Mouse (Mus musculus): Measurements from ENCODE around the gene Arl6ip5.

Gene Arl6ip5

DNA sequence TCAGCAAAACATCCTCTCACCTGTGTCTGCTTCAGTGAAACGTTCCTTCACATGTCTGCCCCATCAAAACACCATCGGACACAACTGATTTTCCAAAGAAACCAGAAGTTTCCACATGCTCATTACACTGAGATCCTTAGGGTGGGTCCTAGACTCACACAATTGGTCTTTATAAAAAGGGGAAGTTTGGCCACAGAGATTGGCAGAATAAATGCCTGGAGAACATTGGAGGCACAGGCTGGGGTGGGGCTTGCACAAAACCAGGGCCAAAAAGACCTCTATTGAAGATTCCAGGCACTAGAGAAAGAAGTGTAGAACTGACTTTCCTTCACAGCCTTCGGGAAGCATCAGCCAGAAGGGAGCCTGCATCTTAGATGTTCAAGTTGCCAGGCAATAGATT is 63.3 kb downstream of the Arl6ip5 start:
- DNase-seq = no peak

DNA sequence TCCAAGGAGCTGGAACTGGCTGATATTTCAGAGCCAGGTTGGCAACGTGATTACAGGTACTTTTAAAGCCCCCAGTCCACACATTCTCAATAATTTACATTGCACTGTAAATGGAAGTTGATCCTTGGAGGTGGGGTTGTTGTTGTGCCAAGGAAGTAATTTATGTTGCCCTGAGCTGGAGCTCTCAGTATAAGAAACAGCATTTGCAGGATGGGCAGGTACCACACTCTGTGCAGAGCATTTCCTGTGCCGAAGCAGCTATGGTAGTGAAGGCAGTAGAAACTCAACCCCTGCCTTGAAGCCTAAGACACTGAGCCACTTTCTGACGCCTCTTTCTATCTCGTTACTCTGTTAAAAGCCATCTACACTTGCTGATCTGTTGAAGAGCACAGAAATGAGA is 65.3 kb downstream of the Arl6ip5 start:
- DNase-seq = no peak

DNA sequence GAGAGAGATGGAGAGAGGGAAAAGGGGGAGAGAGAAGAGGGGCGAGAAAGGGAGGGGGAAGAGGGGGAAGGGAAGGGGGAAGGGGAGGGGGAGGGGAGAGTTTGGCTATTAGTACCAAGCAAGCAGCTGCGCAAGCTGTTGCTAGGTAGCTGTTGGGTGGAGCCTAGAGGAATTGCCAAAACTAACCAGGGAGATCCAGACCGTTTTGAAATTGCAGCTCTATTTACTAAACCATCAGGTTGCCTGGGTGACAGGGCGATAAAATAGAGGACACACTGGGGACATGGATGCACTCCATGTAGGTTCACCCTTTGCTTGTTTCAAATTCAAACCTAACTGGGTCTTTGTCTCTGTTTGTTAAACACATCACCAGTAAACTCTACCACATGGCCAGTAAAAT is 65.9 kb downstream of the Arl6ip5 start:
- DNase-seq = no peak

DNA sequence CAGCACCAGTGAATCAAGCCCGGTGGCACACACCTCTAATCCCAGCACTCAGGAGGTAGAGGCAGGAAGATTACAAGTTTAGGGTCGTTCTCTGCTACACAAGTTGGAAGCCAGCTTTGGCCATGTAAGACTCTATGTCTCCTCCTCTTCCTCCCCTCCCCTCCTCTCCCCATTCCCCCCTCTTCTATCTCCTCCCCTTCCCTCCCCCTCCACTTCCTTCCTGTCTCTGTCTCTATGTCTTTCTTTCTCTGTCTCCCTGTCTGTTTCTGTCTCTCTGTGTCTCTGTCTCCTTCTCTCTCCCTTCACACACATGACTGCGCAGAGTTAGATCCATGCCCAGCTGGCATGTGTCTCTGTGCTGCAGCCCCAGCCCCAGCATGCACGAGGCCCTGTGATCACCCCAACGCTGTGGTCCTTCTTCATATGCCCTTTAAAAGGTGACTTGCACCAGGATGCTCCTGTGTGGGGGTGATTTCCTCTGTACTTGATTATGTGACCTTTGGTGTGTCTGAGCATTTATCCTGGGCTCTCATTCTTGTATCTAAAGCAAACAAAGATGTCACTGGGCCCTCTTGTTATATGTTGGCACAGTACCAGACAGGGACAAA is 66.5 kb downstream of the Arl6ip5 start:
- DNase-seq = no peak

DNA sequence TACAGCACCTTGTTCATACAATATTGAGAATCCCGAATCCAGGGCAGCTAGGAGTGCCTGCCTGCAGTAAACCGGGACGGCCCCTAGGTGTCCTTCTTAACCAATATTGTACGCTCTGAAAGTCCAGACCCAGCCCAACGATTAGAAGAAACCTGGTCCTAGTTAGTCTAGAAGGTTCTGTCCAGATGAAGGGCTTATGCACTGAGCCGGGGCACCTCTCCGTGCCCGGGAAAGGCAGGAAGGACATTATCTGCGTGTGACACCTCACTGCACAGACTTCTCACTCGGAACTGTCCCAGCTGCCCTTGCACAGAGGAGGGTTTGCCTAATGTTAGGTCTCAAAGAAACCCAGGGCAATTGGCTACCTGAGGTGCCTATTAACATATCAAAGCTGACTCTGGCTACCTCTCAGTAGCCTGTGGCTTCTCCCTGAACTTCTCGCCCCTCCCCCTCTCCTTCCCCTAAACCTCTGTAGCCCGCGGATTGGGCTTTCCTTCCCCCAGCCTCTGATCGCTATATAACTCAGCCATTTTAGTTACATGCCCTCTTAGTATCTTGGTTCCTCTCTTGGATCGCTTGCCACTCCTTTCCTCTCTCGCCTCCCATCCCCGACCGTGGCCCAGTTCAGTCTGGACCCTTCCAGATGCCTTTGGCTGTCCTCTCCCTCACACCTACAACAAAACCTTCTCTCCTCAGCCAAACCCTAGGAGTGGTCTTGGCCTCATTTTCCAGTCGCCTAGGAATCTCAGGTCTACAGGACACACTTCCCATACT is 67.7 kb downstream of the Arl6ip5 start:
- peak; percentile 85 for DNase-seq

DNA sequence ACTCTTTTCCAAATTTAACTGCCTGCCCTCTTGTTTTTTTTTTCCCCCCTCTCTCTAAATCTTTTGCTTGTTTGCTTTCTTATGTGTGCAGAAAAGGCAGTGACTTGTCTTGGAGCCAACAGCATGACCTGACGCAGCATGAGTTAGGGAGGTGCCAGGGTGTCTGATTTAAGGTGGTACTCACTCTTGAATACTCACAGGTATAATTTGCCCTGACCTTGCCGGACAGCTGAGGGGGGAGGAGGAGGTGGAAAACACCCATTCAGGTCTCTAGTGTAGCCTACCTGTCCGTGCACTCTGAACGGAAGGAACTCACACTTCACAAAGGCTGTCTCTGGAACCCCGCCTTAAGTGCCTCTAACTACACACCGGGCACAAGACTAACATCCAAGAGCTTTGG is 68.4 kb downstream of the Arl6ip5 start:
- DNase-seq = peak; percentile 63

All from kidney, adult 11 months (tissue).